Mouse (Mus musculus): ENCODE data around the gene Matn4. TPM values are rescaled to one million over a fixed set of nuclear protein-coding genes. Genes with fewer than 3 reads are reported as not detected.

The Matn4 gene
- 0.13 and 0.35 TPM in 2 replicates for polyA plus RNA-seq (2015; fragmentation: Nextera tagmentation; extraction: Ambion mirVana)

- no peak for DNase-seq
- H3K4me3 ChIP-seq (replicated peaks): no peak within 1 kb of the TSS; the same call in 1 of the 2 replicates
Measured at GRCm38 (mm10) chr2:164405060-164405459, at the start of gene Matn4. TSS of gene Matn4 (minus strand) at chr2:164405160.

GRCm38 (mm10) chr2:164453887-164454500, 49.0 kb upstream of the Matn4 start:
- Histone ChIP-seq H3K4me2 (no peak overlapping the region), H3K9ac (no peak overlapping the region), H3K4me1 (replicated peaks) (peaks cover 24% of the 10 kb centered on the region; the same call in 1 of the 2 replicates), H3K36me3 (no peaks in the 10 kb centered on the region), H3K27me3 (0 out of 2 replicates have a peak, but pooled peaks cover 3% of the 10 kb centered on the region), H3K4me3 (replicated peaks) (no peak overlapping the region), H3K27ac (no peak overlapping the region), H3K9me3 (replicated peaks) (no peaks in the 10 kb centered on the region)
- DNase-seq (no peak), ATAC-seq (ENCODE audit: low read depth) (no peak)
- 49% methylated on average over 7 of the region's 7 CpGs for WGBS (ENCODE audit: insufficient replicate concordance)

More at GRCm38 (mm10) chr2:164405060-164405459, at the start of gene Matn4:
- WGBS (ENCODE audit: insufficient replicate concordance): 12% methylated on average over 9 of the region's 9 CpGs
- Histone ChIP-seq H3K36me3 (no peaks in the 10 kb centered on the region), H3K27ac (no peak within 1 kb of the TSS), H3K4me1 (replicated peaks) (no peaks in the 10 kb centered on the region; the same call in 1 of the 2 replicates), H3K4me2 (peak within 1 kb of the TSS; percentile 37), H3K9ac (no peak within 1 kb of the TSS), H3K9me3 (replicated peaks) (no peaks in the 10 kb centered on the region), H3K27me3 (peaks cover 98% of the 10 kb centered on the region)
- ATAC-seq (ENCODE audit: low read depth): no peak

GRCm38 (mm10) chr2:164453047-164453757, 48.2 kb upstream of the Matn4 start:
- H3K4me3 ChIP-seq (replicated peaks): no peak overlapping the region
- no peaks in the 10 kb centered on the region for H3K9me3 ChIP-seq (replicated peaks)
- no peak overlapping the region for H3K9ac ChIP-seq
- no peak overlapping the region for H3K4me2 ChIP-seq
- DNase-seq (no peak), ATAC-seq (ENCODE audit: low read depth) (no peak)
- 0 out of 2 replicates have a peak, but pooled peaks cover 3% of the 10 kb centered on the region for H3K27me3 ChIP-seq
- H3K27ac ChIP-seq: no peak overlapping the region
- H3K36me3 ChIP-seq: no peaks in the 10 kb centered on the region
- WGBS (ENCODE audit: insufficient replicate concordance): 63% methylated on average over 14 of the region's 14 CpGs
- H3K4me1 ChIP-seq (replicated peaks): peaks cover 24% of the 10 kb centered on the region; the same call in 1 of the 2 replicates

GRCm38 (mm10) chr2:164452000-164452676, 47.2 kb upstream of the Matn4 start:
- peaks cover 24% of the 10 kb centered on the region; the same call in 1 of the 2 replicates for H3K4me1 ChIP-seq (replicated peaks)
- H3K4me2 ChIP-seq: no peak overlapping the region
- DNase-seq (no peak), ATAC-seq (ENCODE audit: low read depth) (no peak)
- H3K27me3 ChIP-seq: 0 out of 2 replicates have a peak, but pooled peaks cover 3% of the 10 kb centered on the region
- H3K9ac ChIP-seq: no peak overlapping the region
- no peaks in the 10 kb centered on the region for H3K36me3 ChIP-seq
- no peak overlapping the region for H3K27ac ChIP-seq
- no peak overlapping the region for H3K4me3 ChIP-seq (replicated peaks)
- 43% methylated on average over 13 of the region's 13 CpGs for WGBS (ENCODE audit: insufficient replicate concordance)
- H3K9me3 ChIP-seq (replicated peaks): no peaks in the 10 kb centered on the region

GRCm38 (mm10) chr2:164449341-164450042, 44.5 kb upstream of the Matn4 start:
- Histone ChIP-seq H3K9ac (no peak overlapping the region), H3K4me2 (no peak overlapping the region), H3K27ac (no peak overlapping the region), H3K9me3 (replicated peaks) (no peaks in the 10 kb centered on the region), H3K4me3 (replicated peaks) (no peak overlapping the region), H3K4me1 (replicated peaks) (peaks cover 1% of the 10 kb centered on the region; the same call in 1 of the 2 replicates), H3K36me3 (no peaks in the 10 kb centered on the region), H3K27me3 (peaks cover 14% of the 10 kb centered on the region)
- DNase-seq: no peak
- 70% methylated on average over 14 of the region's 14 CpGs for WGBS (ENCODE audit: insufficient replicate concordance)
- ATAC-seq (ENCODE audit: low read depth): no peak

GRCm38 (mm10) chr2:164448921-164449320, 44.0 kb upstream of the Matn4 start:
- H3K9me3 ChIP-seq (replicated peaks): no peaks in the 10 kb centered on the region
- ATAC-seq (ENCODE audit: low read depth) (no peak), DNase-seq (no peak)
- WGBS (ENCODE audit: insufficient replicate concordance): 63% methylated on average over 5 of the region's 5 CpGs
- peaks cover 20% of the 10 kb centered on the region for H3K27me3 ChIP-seq
- H3K27ac ChIP-seq: no peak overlapping the region
- no peaks in the 10 kb centered on the region; the same call in 1 of the 2 replicates for H3K4me1 ChIP-seq (replicated peaks)
- no peak overlapping the region for H3K9ac ChIP-seq
- no peak overlapping the region for H3K4me3 ChIP-seq (replicated peaks)
- H3K4me2 ChIP-seq: no peak overlapping the region
- H3K36me3 ChIP-seq: no peaks in the 10 kb centered on the region

- Histone ChIP-seq H3K27ac (no peak overlapping the region), H3K9ac (no peak overlapping the region), H3K4me1 (replicated peaks) (no peaks in the 10 kb centered on the region; the same call in 1 of the 2 replicates), H3K4me3 (replicated peaks) (no peak overlapping the region), H3K9me3 (replicated peaks) (no peaks in the 10 kb centered on the region), H3K27me3 (peaks cover 28% of the 10 kb centered on the region), H3K36me3 (no peaks in the 10 kb centered on the region), H3K4me2 (no peak overlapping the region)
- no peak for DNase-seq
- WGBS (ENCODE audit: insufficient replicate concordance): 71% methylated on average over 1 of the region's 1 CpGs
- ATAC-seq (ENCODE audit: low read depth): no peak
Measured at GRCm38 (mm10) chr2:164448140-164448539, 43.2 kb upstream of the Matn4 start.

GRCm38 (mm10) chr2:164446086-164446469, 41.1 kb upstream of the Matn4 start:
- ATAC-seq (ENCODE audit: low read depth) (no peak), DNase-seq (no peak)
- no peak overlapping the region for H3K27ac ChIP-seq

GRCm38 (mm10) chr2:164445399-164446085, 40.6 kb upstream of the Matn4 start:
- 55% methylated on average over 3 of the region's 3 CpGs for WGBS (ENCODE audit: insufficient replicate concordance)
- ATAC-seq (ENCODE audit: low read depth) (no peak), DNase-seq (no peak)
- peak overlapping the region; percentile 29; the same call in 1 of the 2 replicates for H3K27ac ChIP-seq
- H3K4me1 ChIP-seq (replicated peaks): peaks cover 5% of the 10 kb centered on the region
- no peaks in the 10 kb centered on the region for H3K36me3 ChIP-seq
- H3K9me3 ChIP-seq (replicated peaks): no peaks in the 10 kb centered on the region
- H3K9ac ChIP-seq: no peak overlapping the region
- no peak overlapping the region for H3K4me2 ChIP-seq
- H3K27me3 ChIP-seq: peaks cover 50% of the 10 kb centered on the region
- no peak overlapping the region for H3K4me3 ChIP-seq (replicated peaks)

More at GRCm38 (mm10) chr2:164446086-164446469, 41.1 kb upstream of the Matn4 start:
- peaks cover 2% of the 10 kb centered on the region; the same call in 1 of the 2 replicates for H3K4me1 ChIP-seq (replicated peaks)
- H3K4me3 ChIP-seq (replicated peaks): no peak overlapping the region
- H3K9me3 ChIP-seq (replicated peaks): no peaks in the 10 kb centered on the region
- WGBS (ENCODE audit: insufficient replicate concordance): 49% methylated on average over 3 of the region's 3 CpGs
- no peak overlapping the region for H3K9ac ChIP-seq
- peaks cover 46% of the 10 kb centered on the region for H3K27me3 ChIP-seq
- H3K36me3 ChIP-seq: no peaks in the 10 kb centered on the region
- no peak overlapping the region for H3K4me2 ChIP-seq

GRCm38 (mm10) chr2:164444701-164445100, 39.7 kb upstream of the Matn4 start:
- Histone ChIP-seq H3K4me1 (replicated peaks) (peaks cover 10% of the 10 kb centered on the region), H3K4me2 (no peak overlapping the region), H3K9ac (no peak overlapping the region), H3K9me3 (replicated peaks) (no peaks in the 10 kb centered on the region), H3K36me3 (no peaks in the 10 kb centered on the region), H3K27ac (no peak overlapping the region), H3K4me3 (replicated peaks) (no peak overlapping the region), H3K27me3 (peaks cover 53% of the 10 kb centered on the region)
- no peak for DNase-seq
- ATAC-seq (ENCODE audit: low read depth): no peak
- 54% methylated on average over 2 of the region's 2 CpGs for WGBS (ENCODE audit: insufficient replicate concordance)

All from liver, embryonic 13.5 days (tissue).